Mouse (Mus musculus): ENCODE results near the gene Cd209f.
"Not testable (repeated sequence)": the region's sequence is repeated elsewhere in the genome, so short reads cannot be mapped to it uniquely, and the experiment has no call there.

Cd209f gene

GRCm38 (mm10) chr8:4105735-4106134 is at the start of gene Cd209f:
Gene Cd209f (minus strand): TSS chr8:4105835.
- DNase-seq (ENCODE audit: low spot score): not testable (repeated sequence)

DNA sequence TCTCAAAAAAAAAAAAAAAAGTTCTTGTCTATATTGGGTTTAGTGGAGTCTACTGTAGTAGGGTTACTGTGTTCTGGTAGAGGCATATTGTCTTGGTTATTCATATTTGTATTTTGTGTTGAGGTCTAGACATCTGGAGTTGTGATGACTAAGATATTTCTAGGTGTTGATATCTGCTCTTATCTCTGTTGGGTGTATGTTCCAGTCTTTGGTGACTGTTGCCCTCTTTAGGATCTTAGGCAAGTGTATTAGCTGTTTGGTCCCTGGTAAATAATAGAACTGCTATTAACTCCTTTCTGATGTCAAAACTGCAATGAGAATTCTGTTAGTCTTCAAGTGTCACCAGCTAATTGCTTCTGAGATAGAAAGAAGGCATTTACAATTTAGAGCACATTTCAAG is 49.2 kb upstream of the Cd209f start:
- no peak for DNase-seq (ENCODE audit: low spot score)

DNA sequence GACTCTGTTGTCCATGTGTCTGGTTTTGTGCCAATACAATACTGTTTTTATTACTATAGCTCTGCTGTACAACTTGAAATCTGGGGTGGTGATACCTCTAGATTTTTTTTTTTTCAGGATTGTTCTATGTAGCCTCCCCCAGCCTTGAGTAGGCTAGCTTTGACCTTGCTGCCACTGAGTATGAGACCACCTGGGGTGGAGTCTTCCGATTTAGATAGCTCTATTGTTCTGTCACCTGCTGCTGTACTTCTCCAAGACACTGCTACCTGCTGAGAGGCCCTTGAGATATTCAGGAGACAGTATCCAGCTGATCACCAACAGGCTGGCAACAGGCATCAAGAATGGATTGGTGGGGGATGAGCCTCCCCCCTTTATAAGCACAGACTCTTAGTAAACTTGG is 41.6 kb upstream of the Cd209f start:
- DNase-seq (ENCODE audit: low spot score): no peak

DNA sequence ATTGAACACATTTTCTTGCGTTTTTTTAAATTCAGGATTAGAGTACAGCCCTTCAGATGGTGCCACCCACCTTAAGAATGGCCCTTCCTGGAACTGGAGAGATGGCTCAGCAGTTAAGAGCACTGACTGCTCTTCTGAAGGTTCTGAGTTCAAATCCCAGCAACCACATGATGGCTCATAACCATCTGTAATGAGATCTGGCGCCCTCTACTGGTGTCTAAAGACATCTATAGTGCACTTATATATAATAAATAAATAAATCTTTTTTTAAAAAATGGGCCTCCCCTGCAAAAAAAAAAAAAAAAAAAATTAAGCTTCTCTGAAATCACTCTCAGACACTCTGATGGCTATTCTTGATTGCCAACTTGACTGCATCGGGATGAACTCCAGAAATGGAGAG is 36.1 kb upstream of the Cd209f start:
- DNase-seq (ENCODE audit: low spot score): no peak

- DNase-seq (ENCODE audit: low spot score): peak; percentile 68
These were observed 34.3 kb upstream of the Cd209f start for GRCm38 (mm10) chr8:4139660-4140646.

- DNase-seq (ENCODE audit: low spot score): no peak
These were observed 28.2 kb upstream of the Cd209f start, which contains the start of gene Cd209g for GRCm38 (mm10) chr8:4133798-4134197. Gene Cd209g (plus strand): TSS chr8:4134098.

- not testable (repeated sequence) for DNase-seq (ENCODE audit: low spot score)
These were observed 17.1 kb downstream of the Cd209f start for GRCm38 (mm10) chr8:4088514-4088913.

DNA sequence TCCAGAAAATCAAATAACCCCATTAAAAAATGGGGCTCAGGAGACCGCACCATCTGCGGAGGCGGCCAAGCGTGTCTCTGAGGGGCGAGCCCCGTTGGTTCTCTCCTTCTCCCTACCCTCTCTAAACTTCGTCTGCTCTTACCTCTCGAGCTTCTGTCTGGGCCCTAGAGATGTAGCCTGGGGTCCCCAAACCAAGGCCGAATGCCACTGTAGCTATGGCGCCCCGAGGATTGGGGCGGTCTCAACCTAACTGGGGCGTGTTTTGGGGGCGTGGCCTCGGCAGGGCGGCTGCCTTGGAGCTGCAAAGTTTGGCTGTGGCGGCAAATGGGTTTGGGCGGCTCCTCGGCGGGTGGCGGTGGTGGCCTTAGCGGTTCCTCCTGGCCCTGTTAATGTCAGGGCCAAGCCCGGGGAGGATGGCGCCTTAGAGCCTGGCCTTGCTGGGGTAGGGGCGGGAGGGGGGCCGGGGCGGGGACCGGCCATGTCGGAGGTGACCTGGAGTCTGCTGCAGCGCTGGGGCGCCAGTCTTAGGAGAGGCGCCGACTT is 18.4 kb downstream of the Cd209f start:
- not testable (repeated sequence) for DNase-seq (ENCODE audit: low spot score)
